Mouse (Mus musculus) liver, adult 2 months (tissue): ENCODE data around the gene Hist1h2af.

Experiments
- CTCF ChIP-seq: fragments of 200-500 bp; IDR thresholded peaks from 2 replicates; pipeline ENCODE4 v1.5.1; 2011; ENCODE audit warnings: low read depth, low read length, control low read depth
- POLR2A ChIP-seq: fragments of 200-500 bp; IDR thresholded peaks from 2 replicates; pipeline ENCODE4 v1.6.1; 2011; ENCODE audit warnings: low read length, control low read depth; ENCODE audit not compliant: insufficient read depth; ENCODE audit errors: extremely low read depth

DNA sequence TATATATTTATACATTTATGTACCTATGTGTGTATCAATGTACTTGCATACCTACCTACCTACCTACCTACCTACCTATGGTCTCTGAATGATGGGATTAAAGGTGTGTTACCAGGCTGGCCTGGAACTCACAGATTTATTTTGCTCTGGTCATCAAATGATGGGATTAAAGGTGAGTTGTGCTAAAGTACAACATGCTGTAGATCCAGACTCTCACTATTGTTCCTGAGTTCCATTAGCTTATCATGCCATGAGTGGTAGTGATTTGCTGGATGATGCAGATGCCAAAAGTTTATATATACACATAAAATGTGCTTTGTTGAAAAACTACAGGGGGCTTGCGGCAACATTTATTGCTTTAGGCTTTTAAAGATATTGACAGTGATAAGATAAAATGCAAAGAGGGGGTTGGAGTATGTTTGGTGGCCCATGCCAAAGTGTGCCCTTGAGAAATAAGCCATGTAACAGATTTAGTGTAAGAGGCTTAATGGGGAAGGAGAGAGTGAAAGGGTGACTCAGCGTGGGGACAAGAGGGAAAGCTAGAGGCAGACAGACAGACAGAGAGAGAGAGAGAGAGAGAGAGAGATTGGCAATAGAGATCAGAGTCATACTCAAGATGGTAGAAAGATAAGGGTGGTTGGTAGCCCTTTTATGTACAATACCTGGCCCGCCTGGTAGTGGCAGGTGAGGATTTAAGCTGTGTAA, 3.5 kb downstream of the Hist1h2af start:
- TF ChIP-seq POLR2A (no peak), CTCF (no peak)
